Mouse (Mus musculus): ENCODE measurements around the gene Safb2.

Safb2 gene

DNA sequence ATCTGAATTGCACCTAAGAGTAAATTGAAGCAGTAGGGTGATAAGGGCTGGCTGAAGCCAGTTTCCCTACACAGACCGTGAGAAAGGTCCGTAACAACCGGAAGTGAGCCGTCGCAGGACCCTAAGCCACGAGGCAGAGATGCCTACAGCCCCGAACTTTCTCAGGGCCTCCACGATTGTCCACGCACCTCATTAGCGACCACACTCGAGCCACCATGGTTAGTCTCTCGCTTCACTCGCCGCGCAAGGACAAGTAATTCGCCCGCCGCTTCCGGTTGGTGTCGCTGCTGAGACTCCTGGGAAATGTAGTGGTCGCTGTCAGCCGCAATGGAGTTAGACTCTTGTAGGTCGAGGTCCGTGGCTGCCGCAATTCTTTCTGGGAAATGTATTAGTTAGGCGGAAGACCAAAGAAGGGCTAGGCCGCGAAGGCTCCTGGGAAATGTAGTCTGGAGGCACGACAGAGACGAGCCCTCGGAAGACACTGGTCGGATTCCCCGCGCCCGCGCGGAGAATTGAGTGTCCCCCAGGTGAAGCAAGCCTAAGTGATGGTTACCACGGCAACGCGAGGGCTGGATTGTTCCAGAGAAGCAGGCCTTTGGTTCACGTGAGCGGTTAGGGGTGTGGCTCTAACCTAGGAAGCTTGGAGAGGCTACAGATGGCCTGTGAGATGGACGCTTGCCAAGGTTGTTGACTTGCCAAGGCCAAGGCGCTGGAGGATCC, 25.2 kb upstream of the Safb2 start, which contains the start of gene 2410015M20Rik:
Gene 2410015M20Rik (minus strand): TSS at position 320 of the 720 bp plus-strand sequence.
- peak; percentile 96 to 98 for DNase-seq (ENCODE audit: low spot score in 2 of 2)

- DNase-seq (ENCODE audit: low spot score in 2 of 2) = no peak
Observed at GRCm38 (mm10) chr17:56608699-56609098, 24.3 kb upstream of the Safb2 start.

GRCm38 (mm10) chr17:56607521-56608062, 23.2 kb upstream of the Safb2 start:
- no peak for DNase-seq (ENCODE audit: low spot score in 2 of 2)

GRCm38 (mm10) chr17:56605431-56605830, 21.0 kb upstream of the Safb2 start:
- DNase-seq (ENCODE audit: low spot score in 2 of 2) = no peak

GRCm38 (mm10) chr17:56604422-56604821, 20.0 kb upstream of the Safb2 start:
- DNase-seq (ENCODE audit: low spot score in 2 of 2) = no peak

DNA sequence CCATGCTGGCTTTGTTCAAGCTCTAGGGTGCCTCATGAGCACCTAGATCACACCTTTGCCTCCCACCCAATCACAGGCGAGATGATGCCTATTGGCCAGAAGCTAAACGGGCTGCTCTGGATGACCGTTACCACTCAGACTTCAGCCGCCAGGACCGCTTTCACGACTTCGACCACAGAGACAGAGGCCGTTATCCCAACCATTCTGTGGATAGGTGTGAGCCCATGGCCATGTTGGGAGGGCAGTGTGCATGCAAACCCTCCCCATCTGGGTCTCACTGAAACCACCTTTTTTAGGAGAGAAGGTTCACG, 19.6 kb upstream of the Safb2 start:
- DNase-seq (ENCODE audit: low spot score in 2 of 2) = no peak

GRCm38 (mm10) chr17:56603186-56604069, 19.0 kb upstream of the Safb2 start:
- no peak for DNase-seq (ENCODE audit: low spot score in 2 of 2)

- no peak for DNase-seq (ENCODE audit: low spot score in 2 of 2)
Observed at GRCm38 (mm10) chr17:56593527-56594271, 9.3 kb upstream of the Safb2 start.

- no peak for DNase-seq (ENCODE audit: low spot score in 2 of 2)
Observed at GRCm38 (mm10) chr17:56592553-56592952, 8.2 kb upstream of the Safb2 start.

GRCm38 (mm10) chr17:56588921-56589320, 4.5 kb upstream of the Safb2 start:
- DNase-seq (ENCODE audit: low spot score in 2 of 2) = no peak

DNA sequence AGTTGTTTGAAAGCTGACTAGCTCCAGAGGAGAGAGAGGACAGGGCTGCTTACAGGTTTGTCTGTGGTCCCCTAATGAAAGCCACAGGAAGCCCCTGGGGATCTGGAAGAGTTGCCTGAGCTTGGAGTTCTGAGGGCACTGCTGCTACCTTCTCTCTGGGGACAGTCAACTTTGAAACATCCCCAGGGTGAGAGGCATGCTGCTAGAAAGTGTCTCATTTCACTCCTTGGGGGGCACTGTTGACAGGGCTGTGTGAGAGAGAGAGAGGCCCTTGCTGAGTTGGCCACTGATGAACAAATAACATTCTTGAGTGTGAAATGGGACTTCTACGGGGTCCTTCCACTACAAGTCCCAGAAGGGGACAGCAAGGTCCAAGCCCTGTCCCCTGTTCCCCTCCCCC, 3.4 kb upstream of the Safb2 start:
- no peak for DNase-seq (ENCODE audit: low spot score in 2 of 2)

- DNase-seq (ENCODE audit: low spot score in 2 of 2) = peak; percentile 54 to 57
Observed at GRCm38 (mm10) chr17:56585171-56585821, 911 bp upstream of the Safb2 start.

DNA sequence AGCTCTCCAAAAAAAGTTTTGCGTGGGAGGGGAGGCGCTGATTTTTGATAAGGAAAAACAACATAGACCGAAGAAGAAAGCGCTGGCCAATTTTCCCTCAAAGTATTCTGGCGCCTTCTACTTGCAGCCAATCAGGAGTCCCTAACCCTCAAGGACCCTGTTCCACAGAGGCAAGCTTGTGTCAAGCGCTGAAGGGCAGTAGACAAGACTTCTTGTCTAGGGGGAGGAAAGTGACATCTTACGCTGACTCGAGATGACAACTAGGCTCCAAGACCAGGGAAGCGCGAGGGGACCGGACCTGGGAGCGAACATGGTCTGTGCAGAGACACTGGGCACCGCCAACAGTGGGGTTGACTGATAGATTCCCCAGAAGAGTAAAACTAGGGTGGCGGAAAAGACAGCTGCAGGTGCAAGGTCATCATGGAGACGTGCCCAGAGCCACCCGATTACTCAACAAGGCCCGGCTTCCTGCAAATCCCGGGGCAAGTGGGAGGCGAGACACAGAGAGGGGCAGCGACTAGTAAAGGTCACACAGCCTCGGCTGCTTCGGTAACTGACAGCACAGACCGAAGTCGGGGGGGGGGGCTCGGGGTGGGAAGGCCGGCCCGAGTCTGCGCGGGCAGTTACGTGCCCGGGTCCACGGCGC, 651 bp downstream of the Safb2 start:
- no peak for DNase-seq (ENCODE audit: low spot score in 2 of 2)

- DNase-seq (ENCODE audit: low spot score in 2 of 2) = no peak
Observed at GRCm38 (mm10) chr17:56583071-56583470, 1.3 kb downstream of the Safb2 start.

GRCm38 (mm10) chr17:56572939-56573338, 11.4 kb downstream of the Safb2 start:
- no peak for DNase-seq (ENCODE audit: low spot score in 2 of 2)

- DNase-seq (ENCODE audit: low spot score in 2 of 2) = no peak
Observed at GRCm38 (mm10) chr17:56572154-56572553, 12.2 kb downstream of the Safb2 start.

GRCm38 (mm10) chr17:56570287-56570686, 14.1 kb downstream of the Safb2 start:
- DNase-seq (ENCODE audit: low spot score in 2 of 2) = no peak

- no peak for DNase-seq (ENCODE audit: low spot score in 2 of 2)
Observed at GRCm38 (mm10) chr17:56567370-56567769, 17.0 kb downstream of the Safb2 start.

- DNase-seq (ENCODE audit: low spot score in 2 of 2) = no peak
Observed at GRCm38 (mm10) chr17:56566918-56567317, 17.5 kb downstream of the Safb2 start.

GRCm38 (mm10) chr17:56566293-56566692, 18.1 kb downstream of the Safb2 start:
- no peak for DNase-seq (ENCODE audit: low spot score in 2 of 2)

DNA sequence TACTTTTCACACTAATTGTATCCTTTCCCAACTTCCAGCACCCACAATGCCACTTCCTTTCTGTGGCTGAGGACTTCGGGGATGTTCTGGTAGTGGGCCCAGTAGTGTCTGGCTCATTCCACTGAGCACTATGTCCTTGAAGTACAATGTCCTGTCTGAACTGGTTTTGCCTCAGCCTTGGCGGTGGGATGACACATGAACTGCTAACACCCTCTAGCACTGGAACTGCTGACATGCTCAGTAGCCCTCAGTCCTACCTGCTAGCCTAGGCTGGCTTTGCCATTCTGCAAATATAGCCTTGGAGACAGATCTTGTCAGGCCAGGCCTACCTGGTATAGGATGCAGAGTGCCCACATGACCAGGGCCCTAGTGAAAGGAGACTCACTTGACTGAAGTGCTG, 22.5 kb downstream of the Safb2 start:
- no peak for DNase-seq (ENCODE audit: low spot score in 2 of 2)
